In the genomic region with DNA sequence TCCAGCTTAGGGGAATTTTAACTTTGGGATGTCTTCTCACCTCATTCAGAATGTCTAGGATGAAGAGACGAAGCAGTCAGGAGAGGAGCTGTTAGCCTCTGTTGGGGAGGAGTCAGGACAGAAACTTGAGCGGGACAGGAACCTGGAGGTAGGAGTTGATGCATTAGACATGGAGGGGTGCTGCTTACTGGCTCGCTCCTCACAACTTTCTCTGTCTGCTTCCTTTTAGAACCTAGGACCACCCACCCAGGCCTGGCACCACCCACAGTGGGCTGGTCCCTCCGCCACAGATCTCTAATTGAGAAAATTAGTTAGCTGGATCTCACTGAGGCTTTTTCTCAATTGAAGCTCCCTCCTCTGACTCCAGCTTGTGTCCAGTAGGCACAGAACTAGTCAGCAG, we compare ENCODE assay signal across 26 mouse cellular contexts.
"Had no signal": no experiment of that assay in that cellular context is flagged by ENCODE, and none has a peak within 500 bp of the region (broad histone marks: within the 10 kb centered on the region; RNA-seq: fewer than 3 reads in every experiment).

No protein-coding gene starts in this region.

- H3K36me3 ChIP-seq: heart, embryonic 13.5 days; heart, embryonic 15.5 days; hindbrain, embryonic 13.5 days; hindbrain, embryonic 15.5 days; limb, embryonic 10.5 days; limb, embryonic 12.5 days; liver, embryonic 13.5 days; liver, embryonic 15.5 days had no signal

- DNase-seq: gastrocnemius, adult 2 months; gastrocnemius, postnatal 10 days; gastrocnemius, postnatal 25 days; heart, adult 18-20 months; heart, postnatal 14 days; heart, postnatal 36 days; kidney, adult 11 months; kidney, adult 8-10 months; kidney, postnatal 14 days; kidney, postnatal 36 days; layer of hippocampus, adult 9-11 months; layer of hippocampus, postnatal 36 days; liver; liver, embryonic 13.5 days; liver, postnatal 0 days had no signal

- H3K4me3 ChIP-seq: gastrocnemius, adult 2 months; heart, embryonic 13.5 days; heart, embryonic 15.5 days; hindbrain, embryonic 13.5 days; hindbrain, embryonic 15.5 days; limb, embryonic 10.5 days; limb, embryonic 12.5 days; liver, embryonic 13.5 days; liver, embryonic 15.5 days had no signal

- H3K4me1 ChIP-seq: heart, embryonic 13.5 days; heart, embryonic 15.5 days; hindbrain, embryonic 13.5 days; hindbrain, embryonic 15.5 days; limb, embryonic 10.5 days; limb, embryonic 12.5 days; liver, embryonic 13.5 days; liver, embryonic 15.5 days had no signal

- H3K9ac ChIP-seq: heart, embryonic 13.5 days; heart, embryonic 15.5 days; hindbrain, embryonic 13.5 days; hindbrain, embryonic 15.5 days; limb, embryonic 12.5 days; liver, embryonic 13.5 days; liver, embryonic 15.5 days; liver, postnatal 0 days had no signal

- H3K27ac ChIP-seq: gastrocnemius, adult 2 months; heart, embryonic 13.5 days; heart, embryonic 15.5 days; hindbrain, embryonic 13.5 days; hindbrain, embryonic 15.5 days; hindbrain, postnatal 0 days; limb, embryonic 10.5 days; limb, embryonic 12.5 days; liver, embryonic 13.5 days; liver, embryonic 15.5 days had no signal

- H3K4me2 ChIP-seq: heart, embryonic 11.5 days; heart, embryonic 13.5 days; heart, embryonic 15.5 days; hindbrain, embryonic 13.5 days; hindbrain, embryonic 15.5 days; limb, embryonic 12.5 days; liver, embryonic 11.5 days; liver, embryonic 13.5 days; liver, embryonic 15.5 days had no signal

- ATAC-seq: hindbrain, postnatal 0 days; intestine, embryonic 16.5 days; liver, postnatal 0 days had no signal

- H3K27me3 ChIP-seq: heart, embryonic 13.5 days; heart, embryonic 15.5 days; hindbrain, embryonic 13.5 days; hindbrain, embryonic 15.5 days; limb, embryonic 12.5 days; liver, embryonic 13.5 days; liver, embryonic 15.5 days had no signal

- H3K9me3 ChIP-seq: hindbrain, embryonic 15.5 days; liver, embryonic 15.5 days had no signal
